In genomic region chr14:20873307-20873706, GRCm38 (mm10) we compare ENCODE assay signal across 8 mouse cellular contexts. TPM values are rescaled to one million over a fixed set of nuclear protein-coding genes. Genes with fewer than 3 reads are reported as not detected.
DNase-seq lines count a peak whose midpoint lies in the region; ATAC-seq and TF ChIP-seq lines count a peak whose summit lies in the region.

No protein-coding gene starts in this region.

- no peaks in the 10 kb centered on the region for H3K27me3 ChIP-seq in Patski

- POLR2A ChIA-PET in Patski (lab: Charles Lee) = interaction anchor here (1.3 to 1.7 kb wide), 2 partner anchors 68 to 70 kb away, joined by 4 to 9 read pairs; no protein-coding TSS in a partner anchor

- in situ Hi-C loops in Patski (cut with MboI; ENCODE audit: low pct_unique_long_range_greater_than_20kb) = loop anchor here (5.0 kb wide), 3 partner anchors 36 to 136 kb away; partner anchors contain the start of gene Plau

- ATAC-seq in Patski = no peak
- peak; percentile 86 for ATAC-seq in frontal cortex, adult (ENCODE audit: low TSS enrichment)
- ATAC-seq in hematopoietic stem cell, adult 5-6 weeks (replicated peaks in 1 of 2; ENCODE audit: insufficient read depth in 1 of 2, low FRiP score in 2 of 2, low TSS enrichment in 1 of 2, low read depth in 1 of 2, poor library complexity in 2 of 2, severe bottlenecking in 2 of 2) = peak; percentile 80 to 92

- DNase-seq in Patski (ENCODE audit: low read depth, low spot score) = no peak
- peak; percentile 49 for DNase-seq in cerebellum, adult 11-12 months
- peak; percentile 74 for DNase-seq in left cerebral cortex, adult 11 months (ENCODE audit: low spot score)
- DNase-seq in lung, postnatal 4 days = peak; percentile 80 to 90
- peak; percentile 91 for DNase-seq in right cerebral cortex, postnatal 4 days
- DNase-seq in urinary bladder, postnatal 4 days (ENCODE audit: low spot score in 2 of 2) = peak; percentile 74 to 87

- CTCF ChIA-PET in Patski (lab: Charles Lee) = interaction anchor here (0.8 to 3.7 kb wide), 15 partner anchors 9 to 146 kb away, joined by 3 to 63 read pairs (median 4); no protein-coding TSS in a partner anchor

- TF ChIP-seq CTCF in Patski (IDR thresholded peaks at IDR 0.05) = peak; percentile 87

RNA-seq across cellular contexts. Expression of gene Plau, which starts 36.8 kb away (rescaled TPM):
- 88.3 TPM for polyA plus RNA-seq in Patski (2021)
- 2.3 and 2.4 TPM in 2 replicates for total RNA-seq in hematopoietic stem cell, adult 5-6 weeks (2017)

RNA-seq across cellular contexts. Expression of gene Vcl, which starts 55.9 kb away (rescaled TPM):
- polyA plus RNA-seq in Patski (2021) = 255 TPM
- 34.2 and 38.8 TPM in 2 replicates for total RNA-seq in hematopoietic stem cell, adult 5-6 weeks (2017)
